Mouse (Mus musculus): ENCODE data around the gene Ccdc148.

- no peak for TF ChIP-seq POLR2A (IDR thresholded peaks at IDR 0.05; ENCODE audit: low read depth, low read length)
- TF ChIP-seq CTCF (IDR thresholded peaks at IDR 0.05; ENCODE audit: extremely low read depth, insufficient read length, insufficient replicate concordance, low read depth, low read length) = no peak
Observed at GRCm38 (mm10) chr2:58795432-58795831, 365.1 kb downstream of the Ccdc148 start.

Measured in small intestine, adult 2 months (tissue).